Mouse (Mus musculus): ENCODE measurements around the gene Oasl2.

Oasl2 gene

GRCm38 (mm10) chr5:114897374-114897793, 648 bp downstream of the Oasl2 start:
- TF ChIP-seq GATA4 (IDR thresholded peaks at IDR 0.05; ENCODE audit: insufficient replicate concordance, low read length) = no peak

GRCm38 (mm10) chr5:114898857-114899256, 2.1 kb downstream of the Oasl2 start:
- TF ChIP-seq GATA4 (IDR thresholded peaks at IDR 0.05; ENCODE audit: insufficient replicate concordance, low read length) = no peak

GRCm38 (mm10) chr5:114902413-114902812, 5.7 kb downstream of the Oasl2 start:
- TF ChIP-seq GATA4 (IDR thresholded peaks at IDR 0.05; ENCODE audit: insufficient replicate concordance, low read length) = no peak

- no peak for TF ChIP-seq GATA4 (IDR thresholded peaks at IDR 0.05; ENCODE audit: insufficient replicate concordance, low read length)
Measured at GRCm38 (mm10) chr5:114908598-114909305, 12.0 kb downstream of the Oasl2 start.

GRCm38 (mm10) chr5:114913686-114914085, 16.9 kb downstream of the Oasl2 start:
- no peak for TF ChIP-seq GATA4 (IDR thresholded peaks at IDR 0.05; ENCODE audit: insufficient replicate concordance, low read length)

- TF ChIP-seq GATA4 (IDR thresholded peaks at IDR 0.05; ENCODE audit: insufficient replicate concordance, low read length) = no peak
Measured at GRCm38 (mm10) chr5:114914855-114915254, 18.1 kb downstream of the Oasl2 start.

- TF ChIP-seq GATA4 (IDR thresholded peaks at IDR 0.05; ENCODE audit: insufficient replicate concordance, low read length) = no peak
Measured at GRCm38 (mm10) chr5:114915854-114916253, 19.1 kb downstream of the Oasl2 start.

- no peak for TF ChIP-seq GATA4 (IDR thresholded peaks at IDR 0.05; ENCODE audit: insufficient replicate concordance, low read length)
Measured at GRCm38 (mm10) chr5:114916777-114917176, 20.0 kb downstream of the Oasl2 start.

- no peak for TF ChIP-seq GATA4 (IDR thresholded peaks at IDR 0.05; ENCODE audit: insufficient replicate concordance, low read length)
Measured at GRCm38 (mm10) chr5:114921551-114922365, 25.0 kb downstream of the Oasl2 start.

- no peak for TF ChIP-seq GATA4 (IDR thresholded peaks at IDR 0.05; ENCODE audit: insufficient replicate concordance, low read length)
Measured at GRCm38 (mm10) chr5:114922366-114922731, 25.6 kb downstream of the Oasl2 start.

- no peak for TF ChIP-seq GATA4 (IDR thresholded peaks at IDR 0.05; ENCODE audit: insufficient replicate concordance, low read length)
Measured at GRCm38 (mm10) chr5:114922998-114923473, 26.3 kb downstream of the Oasl2 start, which contains the start of gene Oasl1. TSS of gene Oasl1 (plus strand) at chr5:114923240.

GRCm38 (mm10) chr5:114926153-114926684, 29.5 kb downstream of the Oasl2 start:
- no peak for TF ChIP-seq GATA4 (IDR thresholded peaks at IDR 0.05; ENCODE audit: insufficient replicate concordance, low read length)

- TF ChIP-seq GATA4 (IDR thresholded peaks at IDR 0.05; ENCODE audit: insufficient replicate concordance, low read length) = no peak
Measured at GRCm38 (mm10) chr5:114926753-114927152, 30.0 kb downstream of the Oasl2 start.

GRCm38 (mm10) chr5:114931626-114932025, 34.9 kb downstream of the Oasl2 start:
- no peak for TF ChIP-seq GATA4 (IDR thresholded peaks at IDR 0.05; ENCODE audit: insufficient replicate concordance, low read length)

- TF ChIP-seq GATA4 (IDR thresholded peaks at IDR 0.05; ENCODE audit: insufficient replicate concordance, low read length) = no peak
Measured at GRCm38 (mm10) chr5:114933206-114933605, 36.5 kb downstream of the Oasl2 start.

- TF ChIP-seq GATA4 (IDR thresholded peaks at IDR 0.05; ENCODE audit: insufficient replicate concordance, low read length) = no peak
Measured at GRCm38 (mm10) chr5:114935838-114936237, 39.1 kb downstream of the Oasl2 start.
